Mouse (Mus musculus) monocyte, adult 2 months (primary cell): Measurements from ENCODE around the gene Rbm15.
"Not testable (repeated sequence)": the region's sequence is repeated elsewhere in the genome, so short reads cannot be mapped to it uniquely, and the experiment has no call there.

Experiments used
- DNase-seq, 2 experiments: peaks; one replicate each; pipeline ENCODE4 v3.0.0; 2022; ENCODE audit warnings: low spot score in 2 of 2, low read depth in 1 of 2

The Rbm15 gene

GRCm38 (mm10) chr3:107331746-107332126 is 1.7 kb downstream of the Rbm15 start:
- no peak for DNase-seq

GRCm38 (mm10) chr3:107330503-107331424 is 2.7 kb downstream of the Rbm15 start:
- no peak for DNase-seq

- no peak for DNase-seq
Measured at GRCm38 (mm10) chr3:107326442-107326841, 7.0 kb downstream of the Rbm15 start.

- DNase-seq, result no peak
Measured at GRCm38 (mm10) chr3:107321776-107322175, 11.7 kb downstream of the Rbm15 start.

GRCm38 (mm10) chr3:107321141-107321540 is 12.3 kb downstream of the Rbm15 start:
- no peak for DNase-seq

- DNase-seq, result no peak
Measured at GRCm38 (mm10) chr3:107317338-107317737, 16.1 kb downstream of the Rbm15 start.

- not testable (repeated sequence) for DNase-seq
Measured at GRCm38 (mm10) chr3:107296917-107297316, 36.6 kb downstream of the Rbm15 start.

GRCm38 (mm10) chr3:107295672-107296360 is 37.7 kb downstream of the Rbm15 start:
- no peak for DNase-seq

- DNase-seq, result no peak
Measured at GRCm38 (mm10) chr3:107290764-107291381, 42.6 kb downstream of the Rbm15 start, which contains the start of gene Slc16a4. Slc16a4 (plus strand) TSS chr3:107291230.

- DNase-seq, result no peak
Measured at GRCm38 (mm10) chr3:107287346-107287745, 46.1 kb downstream of the Rbm15 start.

- no peak for DNase-seq
Measured at GRCm38 (mm10) chr3:107286123-107286522, 47.4 kb downstream of the Rbm15 start.

- DNase-seq, result peak; percentile 61 to 79
Measured at GRCm38 (mm10) chr3:107278479-107279269, 54.8 kb downstream of the Rbm15 start, which contains the start of gene Lamtor5. Lamtor5 (plus strand) TSS chr3:107278858.

GRCm38 (mm10) chr3:107276626-107277025 is 56.8 kb downstream of the Rbm15 start:
- no peak for DNase-seq

GRCm38 (mm10) chr3:107275996-107276395 is 57.5 kb downstream of the Rbm15 start:
- DNase-seq, result no peak
